Mouse (Mus musculus) mesoderm, embryonic 11.5 days (tissue): ENCODE data around the gene Wdr59.
"Not testable (repeated sequence)": the region's sequence is repeated elsewhere in the genome, so short reads cannot be mapped to it uniquely, and the experiment has no call there.

Experiments used
- DNase-seq: peaks from one replicate; pipeline ENCODE4 v3.0.0-alpha.2; 2012; ENCODE audit warnings: low read depth, low spot score

The Wdr59 gene

DNA sequence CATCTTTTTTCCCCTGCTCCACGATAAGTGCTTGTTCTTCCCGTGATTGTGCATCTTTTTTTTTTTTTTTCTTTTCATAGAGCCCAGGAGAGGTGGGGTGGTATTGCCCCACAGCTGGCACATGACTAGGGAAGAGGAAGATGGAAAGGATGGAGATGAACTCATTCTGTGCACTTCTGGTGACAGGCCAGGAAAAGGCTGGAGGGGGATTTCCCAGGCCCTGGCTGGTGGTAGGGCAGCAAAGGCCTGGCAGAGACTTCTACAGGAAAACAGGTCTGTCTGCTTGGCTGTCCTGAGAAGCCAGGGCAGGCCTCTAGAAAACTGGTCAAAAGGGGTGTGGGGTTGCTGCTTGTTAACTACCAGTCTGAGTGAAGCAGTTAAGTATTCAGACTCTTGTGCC is 16.3 kb upstream of the Wdr59 start:
- DNase-seq, result no peak

DNA sequence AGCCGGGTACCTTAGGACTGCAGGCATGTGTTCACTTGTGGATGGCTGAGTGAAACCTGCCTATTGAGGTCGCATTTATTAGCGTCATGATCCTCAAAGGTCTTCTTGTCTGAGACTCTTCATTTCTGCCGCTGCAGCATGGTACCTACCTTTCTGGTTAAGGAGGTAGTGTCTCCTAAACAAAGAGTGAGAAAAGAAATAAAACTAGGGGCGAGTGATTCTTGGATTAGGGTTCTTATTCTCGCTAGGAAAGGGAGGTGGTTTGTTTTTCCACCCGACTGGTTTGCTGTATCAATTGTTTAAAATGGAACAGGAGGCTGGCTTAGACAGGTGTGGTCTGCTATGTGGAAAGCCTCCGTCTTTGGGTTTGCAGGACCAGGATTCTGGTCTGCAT is 15.9 kb upstream of the Wdr59 start:
- DNase-seq, result no peak

DNA sequence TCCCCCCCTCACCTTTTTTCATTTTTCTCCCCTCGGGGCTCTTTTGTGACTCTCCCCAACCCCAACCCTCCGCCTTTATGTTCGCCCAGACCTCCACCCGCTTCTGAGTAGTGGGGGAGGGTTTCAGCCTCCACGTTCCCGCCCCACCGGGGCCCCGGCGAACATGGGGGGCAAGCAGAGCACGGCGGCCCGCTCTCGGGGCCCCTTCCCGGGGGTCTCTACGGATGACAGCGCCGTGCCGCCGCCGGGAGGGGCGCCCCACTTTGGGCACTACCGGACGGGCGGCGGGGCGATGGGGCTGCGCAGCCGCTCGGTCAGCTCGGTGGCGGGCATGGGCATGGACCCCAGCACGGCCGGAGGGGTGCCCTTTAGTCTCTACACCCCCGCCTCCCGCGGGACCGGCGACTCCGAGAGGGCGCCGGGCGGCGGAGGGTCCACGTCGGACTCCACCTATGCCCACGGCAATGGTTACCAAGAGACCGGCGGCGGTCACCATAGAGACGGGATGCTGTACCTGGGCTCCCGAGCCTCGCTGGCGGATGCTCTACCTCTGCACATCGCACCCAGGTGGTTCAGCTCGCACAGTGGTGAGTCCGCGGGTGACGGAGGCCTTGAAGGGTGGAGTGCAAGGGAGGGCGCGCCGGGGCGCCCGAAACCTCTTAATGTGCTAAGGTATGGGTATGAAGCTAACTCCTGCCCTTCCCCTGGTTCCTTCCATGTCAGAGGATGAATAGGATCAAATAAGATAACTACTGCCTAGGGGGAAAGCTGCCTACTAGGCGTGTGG is 15.3 kb upstream of the Wdr59 start:
- DNase-seq, result peak; percentile 41

DNA sequence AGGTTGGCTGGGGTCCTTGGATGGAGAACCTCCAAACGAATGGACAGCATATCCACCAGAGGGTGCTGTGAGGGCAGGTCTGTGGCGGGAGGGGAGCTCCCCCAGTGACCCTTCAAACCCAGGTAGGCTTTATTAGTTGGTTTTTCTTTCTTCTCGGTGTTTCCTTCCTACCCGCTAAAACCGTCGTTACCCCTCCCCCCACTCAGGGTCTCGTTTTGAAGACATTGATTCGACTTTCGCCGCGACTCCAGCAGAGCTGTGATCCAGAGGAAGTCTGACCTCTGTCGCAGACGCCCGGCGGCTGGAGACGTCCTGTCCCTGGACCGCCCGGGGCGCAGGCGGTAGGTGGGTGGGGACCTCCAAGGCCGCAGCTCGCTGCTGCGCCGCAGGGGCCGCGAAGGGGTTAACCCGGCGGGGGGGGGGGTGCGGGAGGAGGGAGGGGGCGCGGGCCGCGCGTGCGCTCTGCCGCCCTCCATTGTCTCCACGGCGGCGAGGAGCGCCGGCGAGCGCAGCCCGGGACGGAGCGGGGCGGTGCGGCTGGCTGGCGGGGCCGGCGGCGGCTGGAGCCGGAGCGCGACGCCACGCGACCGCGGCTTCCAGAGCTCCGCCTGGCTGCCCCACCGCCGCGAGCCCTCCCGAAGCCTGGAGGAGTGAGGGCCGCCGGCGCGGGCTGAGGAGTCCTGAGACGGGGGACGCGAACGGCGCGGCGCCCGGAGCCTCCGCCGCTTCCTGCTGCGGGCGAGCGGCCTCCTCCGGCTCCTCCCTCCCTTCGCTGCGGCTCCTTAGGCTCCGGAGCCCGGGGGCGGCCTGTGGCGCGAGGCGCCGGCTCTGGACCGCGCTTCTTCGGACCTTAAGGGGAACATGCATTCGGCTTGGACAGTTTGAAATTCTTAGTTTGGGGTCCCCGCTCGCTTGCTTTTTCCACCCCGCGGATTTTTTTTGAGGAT is 14.4 kb upstream of the Wdr59 start, which contains the start of gene Znrf1:
Znrf1 (plus strand) TSS at position 67 of the 947 bp plus-strand sequence.
- peak; percentile 86 for DNase-seq

DNA sequence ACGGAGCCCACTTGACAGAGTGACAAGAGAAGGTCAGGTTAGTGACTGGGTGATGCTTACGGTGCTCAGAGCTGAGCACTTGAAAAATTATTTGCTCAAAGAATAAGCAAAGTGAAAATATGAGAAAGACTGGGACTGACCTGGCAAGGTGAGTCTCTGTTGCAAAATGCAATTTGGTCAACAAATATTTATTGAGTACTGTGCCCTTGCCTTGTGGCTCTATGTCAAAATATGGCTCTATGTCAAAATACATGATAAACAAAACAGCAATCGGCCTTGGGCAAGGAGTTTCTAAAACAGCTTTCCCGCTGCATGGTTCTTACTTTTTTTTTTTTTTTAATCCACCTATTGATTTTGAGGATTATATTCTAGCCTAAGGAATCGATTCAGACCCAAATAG is 13.6 kb upstream of the Wdr59 start:
- DNase-seq, result no peak

GRCm38 (mm10) chr8:111533503-111533902 is 11.6 kb upstream of the Wdr59 start:
- DNase-seq, result no peak

DNA sequence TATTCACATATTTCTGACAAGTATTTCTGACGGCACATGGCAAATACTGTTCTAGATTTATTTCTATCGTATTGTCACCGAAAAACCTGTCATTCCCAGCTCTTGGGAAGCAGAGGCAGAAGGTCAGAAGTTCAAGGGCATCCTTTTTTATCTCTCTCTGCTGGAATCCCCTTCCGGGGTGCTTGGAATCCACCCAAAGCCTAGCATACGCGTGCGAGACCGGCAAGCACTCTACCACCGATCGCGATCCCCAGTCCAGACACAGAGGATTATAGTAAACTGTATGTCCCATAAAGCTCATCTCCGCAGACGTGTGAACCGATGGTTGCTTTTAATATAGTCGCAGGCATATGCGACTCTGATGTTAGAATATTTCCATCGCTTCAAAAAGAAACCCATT is 9.7 kb upstream of the Wdr59 start:
- no peak for DNase-seq

- no peak for DNase-seq
These were observed 9.3 kb upstream of the Wdr59 start for GRCm38 (mm10) chr8:111531191-111531590.

DNA sequence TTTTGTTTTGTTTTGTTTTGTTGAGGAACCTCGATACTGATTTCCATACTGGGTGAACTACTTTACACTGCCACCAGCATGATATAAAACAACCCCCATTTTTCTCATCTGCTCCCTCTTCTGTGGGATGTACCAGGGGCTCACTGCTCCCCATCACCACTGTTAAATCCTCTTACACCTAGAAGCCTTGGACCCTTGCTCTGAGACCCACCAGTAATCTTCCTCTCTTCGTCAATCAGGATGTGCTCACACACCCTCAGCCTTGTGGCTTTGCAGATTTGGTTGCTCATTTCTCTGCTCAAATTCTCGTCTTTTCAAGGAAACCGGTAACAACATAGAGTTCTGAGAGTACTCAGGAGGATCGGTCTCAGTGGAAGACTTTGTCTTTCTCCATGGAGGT is 6.2 kb upstream of the Wdr59 start:
- no peak for DNase-seq

- no peak for DNase-seq
These were observed 5.3 kb upstream of the Wdr59 start for GRCm38 (mm10) chr8:111527149-111527548.

DNA sequence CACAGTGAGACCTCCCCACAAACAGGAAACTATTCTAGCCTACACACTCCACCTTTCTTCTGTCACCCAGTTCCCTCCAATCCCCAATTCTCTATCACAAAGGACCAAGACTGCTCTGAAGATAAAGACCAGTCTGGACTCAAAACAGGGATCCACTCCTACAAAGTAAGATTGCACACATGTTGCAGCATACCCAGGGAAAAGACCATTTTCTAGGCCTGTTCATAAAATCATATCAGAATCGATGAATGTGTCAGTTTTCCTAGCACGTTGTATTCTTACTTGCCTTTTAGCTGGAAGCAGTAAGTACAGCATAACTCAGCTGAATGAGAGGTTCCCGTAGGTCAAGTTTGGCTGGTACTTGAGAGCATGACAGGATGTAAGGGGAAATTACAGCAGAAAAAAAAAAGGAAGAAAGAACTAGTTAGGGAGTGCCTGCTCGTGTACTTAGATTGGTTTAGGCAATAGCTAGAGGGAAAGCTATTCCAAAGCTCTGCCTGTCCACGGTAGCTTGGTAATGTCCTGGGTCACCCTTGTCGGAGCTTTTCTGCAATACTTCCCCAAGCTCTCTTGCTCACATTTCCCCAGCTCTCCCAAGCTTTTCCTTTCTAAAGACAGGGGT is 4.6 kb upstream of the Wdr59 start:
- DNase-seq, result no peak

GRCm38 (mm10) chr8:111517466-111517865 is 4.4 kb downstream of the Wdr59 start:
- no peak for DNase-seq

- no peak for DNase-seq
These were observed 5.3 kb downstream of the Wdr59 start for GRCm38 (mm10) chr8:111516451-111517035.

DNA sequence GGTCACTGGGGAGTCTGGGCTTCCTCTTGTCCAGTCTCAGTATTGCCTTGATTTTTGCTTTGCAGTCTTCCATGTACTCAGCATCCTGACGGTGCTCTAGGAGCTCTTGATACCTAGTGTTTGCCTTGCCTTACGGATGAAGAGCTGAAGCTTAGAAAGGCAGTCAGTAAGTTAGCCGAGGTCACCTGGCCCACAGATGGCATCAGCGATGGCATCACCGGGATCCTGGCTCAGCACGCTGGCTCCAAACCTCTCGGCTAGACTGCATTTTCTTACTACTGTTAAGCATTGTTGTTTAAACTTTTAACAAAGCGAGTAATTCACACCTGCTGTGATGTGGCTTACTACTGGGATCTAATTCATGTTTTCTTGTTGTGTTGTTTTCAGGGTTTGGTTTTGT is 8.4 kb downstream of the Wdr59 start:
- no peak for DNase-seq

DNA sequence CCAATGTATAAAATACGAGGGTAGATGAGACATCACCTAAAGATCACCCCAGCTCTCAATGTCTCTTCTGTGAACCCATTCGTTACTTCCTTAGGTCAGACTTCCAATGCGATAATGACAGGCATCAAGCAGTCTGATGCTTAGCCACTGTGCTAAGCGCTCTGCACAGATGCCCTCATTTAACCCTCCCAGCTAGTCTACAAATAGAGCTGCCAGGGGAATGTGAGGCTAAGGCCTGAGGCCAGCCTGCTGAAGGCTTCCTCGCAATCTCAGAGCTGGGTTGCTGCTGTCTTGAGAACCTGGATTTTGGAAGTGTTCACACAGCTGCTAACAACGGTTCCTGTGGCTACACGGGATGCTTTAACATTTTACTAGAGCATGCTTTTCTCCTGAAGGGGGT is 9.0 kb downstream of the Wdr59 start:
- DNase-seq, result no peak

- peak; percentile 8 for DNase-seq
These were observed 11.5 kb downstream of the Wdr59 start for GRCm38 (mm10) chr8:111510401-111510800.

GRCm38 (mm10) chr8:111509278-111509677 is 12.6 kb downstream of the Wdr59 start:
- DNase-seq, result no peak

DNA sequence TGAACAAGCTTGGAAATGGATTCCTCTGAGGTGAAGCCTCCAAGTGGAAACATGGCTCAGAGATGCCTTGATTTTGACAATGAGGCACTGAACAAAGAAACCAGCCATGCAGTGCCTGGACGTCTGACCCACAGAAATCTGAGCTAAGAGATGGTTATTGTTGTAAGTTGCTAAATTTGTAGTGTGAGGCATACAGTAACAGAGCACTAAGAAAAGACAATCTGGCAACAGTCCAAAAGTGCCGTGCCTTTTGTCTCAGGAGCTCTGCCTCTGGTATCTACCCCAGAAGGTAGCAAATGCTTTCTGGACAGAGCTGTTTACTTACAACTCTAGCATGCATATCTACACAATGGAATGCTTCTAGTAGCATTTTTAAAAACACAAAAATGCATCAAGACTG is 13.3 kb downstream of the Wdr59 start:
- DNase-seq, result no peak

- DNase-seq, result no peak
These were observed 20.0 kb downstream of the Wdr59 start for GRCm38 (mm10) chr8:111501724-111502464.

- not testable (repeated sequence) for DNase-seq
These were observed 23.6 kb downstream of the Wdr59 start for GRCm38 (mm10) chr8:111498249-111498648.

DNA sequence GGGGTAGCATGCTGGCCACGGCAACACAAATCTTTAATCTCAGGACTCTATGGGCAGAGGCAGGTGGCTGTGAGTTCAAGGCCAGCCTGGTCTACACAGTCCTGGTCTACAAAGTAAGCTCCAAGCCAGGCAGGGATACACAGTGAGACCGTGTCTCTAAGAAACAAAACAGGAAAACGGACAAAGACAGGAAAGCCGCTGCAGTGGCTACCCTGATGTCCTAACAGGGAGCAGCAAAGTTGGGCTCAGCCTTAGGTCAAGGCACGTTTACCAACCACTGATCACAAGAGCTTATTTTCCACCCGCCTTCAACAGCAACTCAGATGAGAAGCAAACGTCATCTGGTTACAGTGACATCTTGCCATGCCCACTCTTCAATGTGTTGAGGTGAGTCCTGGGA is 25.6 kb downstream of the Wdr59 start:
- DNase-seq, result no peak
